Mouse (Mus musculus): ENCODE data around the gene Arpc2. TPM values are rescaled to one million over a fixed set of nuclear protein-coding genes. Genes with fewer than 3 reads are reported as not detected.

Arpc2 gene
- polyA plus RNA-seq, 1 experiment from 2014 or later, result 341 TPM

- H3K36me3 ChIP-seq (ENCODE audit: control insufficient read depth, insufficient read depth, low read length), result no peaks in the 10 kb centered on the region
- no peak for ATAC-seq
- H3K4me2 ChIP-seq (ENCODE audit: low read length), result no peak overlapping the region
- no CpG with 5 or more reads among the region's 1 CpGs for WGBS
- no peaks in the 10 kb centered on the region for H3K9me3 ChIP-seq (replicated peaks; ENCODE audit: control insufficient read depth, low read length)
- no peak for DNase-seq (ENCODE audit: low spot score)
- no peaks in the 10 kb centered on the region for H3K27me3 ChIP-seq (replicated peaks; ENCODE audit: control insufficient read depth, insufficient read depth, low read length)
- H3K4me3 ChIP-seq (ENCODE audit: low read depth, low read length), result no peak overlapping the region
- no peaks in the 10 kb centered on the region for H3K4me1 ChIP-seq (ENCODE audit: control insufficient read depth, insufficient read depth, low read length)
- H3K9ac ChIP-seq (ENCODE audit: low read length), result no peak overlapping the region
- H3K27ac ChIP-seq (ENCODE audit: low read depth, low read length), result no peak overlapping the region
These were observed 4.9 kb upstream of the Arpc2 start for GRCm38 (mm10) chr1:74230992-74231391.

- Histone ChIP-seq H3K9ac (ENCODE audit: low read length) (peak overlapping the region; percentile 93), H3K27me3 (replicated peaks; ENCODE audit: control insufficient read depth, insufficient read depth, low read length) (no peaks in the 10 kb centered on the region), H3K9me3 (replicated peaks; ENCODE audit: control insufficient read depth, low read length) (no peaks in the 10 kb centered on the region), H3K36me3 (ENCODE audit: control insufficient read depth, insufficient read depth, low read length) (no peaks in the 10 kb centered on the region), H3K4me2 (ENCODE audit: low read length) (peak overlapping the region; percentile 82), H3K27ac (ENCODE audit: low read depth, low read length) (peak overlapping the region; percentile 85), H3K4me3 (ENCODE audit: low read depth, low read length) (peak overlapping the region; percentile 93), H3K4me1 (ENCODE audit: control insufficient read depth, insufficient read depth, low read length) (peaks cover 22% of the 10 kb centered on the region)
- WGBS, result under 1% methylated on average over 46 of the region's 57 CpGs
- DNase-seq (ENCODE audit: low spot score) (peak; percentile 14), ATAC-seq (peak; percentile 84)
These were observed 870 bp downstream of the Arpc2 start for GRCm38 (mm10) chr1:74236590-74237317.

GRCm38 (mm10) chr1:74237671-74238070 is 1.8 kb downstream of the Arpc2 start:
- no peaks in the 10 kb centered on the region for H3K36me3 ChIP-seq (ENCODE audit: control insufficient read depth, insufficient read depth, low read length)
- peaks cover 22% of the 10 kb centered on the region for H3K4me1 ChIP-seq (ENCODE audit: control insufficient read depth, insufficient read depth, low read length)
- WGBS, result 49% methylated on average over 5 of the region's 5 CpGs
- no peak for ATAC-seq
- no peak for DNase-seq (ENCODE audit: low spot score)
- H3K27me3 ChIP-seq (replicated peaks; ENCODE audit: control insufficient read depth, insufficient read depth, low read length), result no peaks in the 10 kb centered on the region
- no peak overlapping the region for H3K27ac ChIP-seq (ENCODE audit: low read depth, low read length)
- H3K9me3 ChIP-seq (replicated peaks; ENCODE audit: control insufficient read depth, low read length), result no peaks in the 10 kb centered on the region
- peak overlapping the region; percentile 93 for H3K4me3 ChIP-seq (ENCODE audit: low read depth, low read length)
- peak overlapping the region; percentile 82 for H3K4me2 ChIP-seq (ENCODE audit: low read length)
- H3K9ac ChIP-seq (ENCODE audit: low read length), result peak overlapping the region; percentile 93

GRCm38 (mm10) chr1:74238136-74238535 is 2.3 kb downstream of the Arpc2 start:
- H3K4me3 ChIP-seq (ENCODE audit: low read depth, low read length), result peak overlapping the region; percentile 93
- peak overlapping the region; percentile 93; the same call in 1 of the 2 replicates for H3K9ac ChIP-seq (ENCODE audit: low read length)
- no peaks in the 10 kb centered on the region for H3K9me3 ChIP-seq (replicated peaks; ENCODE audit: control insufficient read depth, low read length)
- H3K27me3 ChIP-seq (replicated peaks; ENCODE audit: control insufficient read depth, insufficient read depth, low read length), result no peaks in the 10 kb centered on the region
- no peaks in the 10 kb centered on the region for H3K36me3 ChIP-seq (ENCODE audit: control insufficient read depth, insufficient read depth, low read length)
- no peak for DNase-seq (ENCODE audit: low spot score)
- ATAC-seq, result no peak
- WGBS, result 70% methylated on average over 1 of the region's 1 CpGs
- H3K4me2 ChIP-seq (ENCODE audit: low read length), result peak overlapping the region; percentile 82
- H3K27ac ChIP-seq (ENCODE audit: low read depth, low read length), result no peak overlapping the region
- H3K4me1 ChIP-seq (ENCODE audit: control insufficient read depth, insufficient read depth, low read length), result peaks cover 22% of the 10 kb centered on the region

GRCm38 (mm10) chr1:74239162-74239561 is 3.3 kb downstream of the Arpc2 start:
- Histone ChIP-seq H3K27me3 (replicated peaks; ENCODE audit: control insufficient read depth, insufficient read depth, low read length) (no peaks in the 10 kb centered on the region), H3K4me1 (ENCODE audit: control insufficient read depth, insufficient read depth, low read length) (peaks cover 22% of the 10 kb centered on the region), H3K27ac (ENCODE audit: low read depth, low read length) (no peak overlapping the region), H3K4me3 (ENCODE audit: low read depth, low read length) (no peak overlapping the region), H3K36me3 (ENCODE audit: control insufficient read depth, insufficient read depth, low read length) (no peaks in the 10 kb centered on the region), H3K9ac (ENCODE audit: low read length) (peak overlapping the region; percentile 23; the same call in 1 of the 2 replicates), H3K9me3 (replicated peaks; ENCODE audit: control insufficient read depth, low read length) (no peaks in the 10 kb centered on the region), H3K4me2 (ENCODE audit: low read length) (peak overlapping the region; percentile 16; the same call in 1 of the 2 replicates)
- ATAC-seq (no peak), DNase-seq (ENCODE audit: low spot score) (no peak)
- WGBS, result 63% methylated on average over 7 of the region's 7 CpGs

GRCm38 (mm10) chr1:74239618-74240017 is 3.7 kb downstream of the Arpc2 start:
- ATAC-seq (no peak), DNase-seq (ENCODE audit: low spot score) (no peak)
- H3K4me1 ChIP-seq (ENCODE audit: control insufficient read depth, insufficient read depth, low read length), result peaks cover 22% of the 10 kb centered on the region
- WGBS, result 59% methylated on average over 11 of the region's 11 CpGs
- H3K4me2 ChIP-seq (ENCODE audit: low read length), result peak overlapping the region; percentile 16; the same call in 1 of the 2 replicates
- no peaks in the 10 kb centered on the region for H3K36me3 ChIP-seq (ENCODE audit: control insufficient read depth, insufficient read depth, low read length)
- H3K27me3 ChIP-seq (replicated peaks; ENCODE audit: control insufficient read depth, insufficient read depth, low read length), result no peaks in the 10 kb centered on the region
- H3K4me3 ChIP-seq (ENCODE audit: low read depth, low read length), result no peak overlapping the region
- H3K9ac ChIP-seq (ENCODE audit: low read length), result peak overlapping the region; percentile 23; the same call in 1 of the 2 replicates
- no peaks in the 10 kb centered on the region for H3K9me3 ChIP-seq (replicated peaks; ENCODE audit: control insufficient read depth, low read length)
- H3K27ac ChIP-seq (ENCODE audit: low read depth, low read length), result no peak overlapping the region

- H3K27me3 ChIP-seq (replicated peaks; ENCODE audit: control insufficient read depth, insufficient read depth, low read length), result no peaks in the 10 kb centered on the region
- H3K27ac ChIP-seq (ENCODE audit: low read depth, low read length), result no peak overlapping the region
- H3K4me2 ChIP-seq (ENCODE audit: low read length), result no peak overlapping the region
- no peak overlapping the region for H3K4me3 ChIP-seq (ENCODE audit: low read depth, low read length)
- DNase-seq (ENCODE audit: low spot score) (no peak), ATAC-seq (no peak)
- WGBS, result 72% methylated on average over 6 of the region's 6 CpGs
- no peak overlapping the region for H3K9ac ChIP-seq (ENCODE audit: low read length)
- peaks cover 22% of the 10 kb centered on the region for H3K4me1 ChIP-seq (ENCODE audit: control insufficient read depth, insufficient read depth, low read length)
- no peaks in the 10 kb centered on the region for H3K9me3 ChIP-seq (replicated peaks; ENCODE audit: control insufficient read depth, low read length)
- no peaks in the 10 kb centered on the region for H3K36me3 ChIP-seq (ENCODE audit: control insufficient read depth, insufficient read depth, low read length)
These were observed 4.4 kb downstream of the Arpc2 start for GRCm38 (mm10) chr1:74240311-74240710.

GRCm38 (mm10) chr1:74240832-74241231 is 4.9 kb downstream of the Arpc2 start:
- no peak overlapping the region for H3K9ac ChIP-seq (ENCODE audit: low read length)
- ATAC-seq, result no peak
- no peaks in the 10 kb centered on the region for H3K36me3 ChIP-seq (ENCODE audit: control insufficient read depth, insufficient read depth, low read length)
- no peak overlapping the region for H3K27ac ChIP-seq (ENCODE audit: low read depth, low read length)
- H3K4me1 ChIP-seq (ENCODE audit: control insufficient read depth, insufficient read depth, low read length), result peaks cover 22% of the 10 kb centered on the region
- H3K9me3 ChIP-seq (replicated peaks; ENCODE audit: control insufficient read depth, low read length), result no peaks in the 10 kb centered on the region
- WGBS, result 92% methylated on average over 4 of the region's 4 CpGs
- H3K4me3 ChIP-seq (ENCODE audit: low read depth, low read length), result no peak overlapping the region
- H3K27me3 ChIP-seq (replicated peaks; ENCODE audit: control insufficient read depth, insufficient read depth, low read length), result no peaks in the 10 kb centered on the region
- DNase-seq (ENCODE audit: low spot score), result no peak
- H3K4me2 ChIP-seq (ENCODE audit: low read length), result no peak overlapping the region

- 93% methylated on average over 2 of the region's 2 CpGs for WGBS
- no peaks in the 10 kb centered on the region for H3K9me3 ChIP-seq (replicated peaks; ENCODE audit: control insufficient read depth, low read length)
- peaks cover 25% of the 10 kb centered on the region for H3K36me3 ChIP-seq (ENCODE audit: control insufficient read depth, insufficient read depth, low read length)
- ATAC-seq (no peak), DNase-seq (ENCODE audit: low spot score) (no peak)
- H3K9ac ChIP-seq (ENCODE audit: low read length), result no peak overlapping the region
- no peaks in the 10 kb centered on the region for H3K4me1 ChIP-seq (ENCODE audit: control insufficient read depth, insufficient read depth, low read length)
- no peak overlapping the region for H3K27ac ChIP-seq (ENCODE audit: low read depth, low read length)
- no peak overlapping the region for H3K4me2 ChIP-seq (ENCODE audit: low read length)
- no peak overlapping the region for H3K4me3 ChIP-seq (ENCODE audit: low read depth, low read length)
- H3K27me3 ChIP-seq (replicated peaks; ENCODE audit: control insufficient read depth, insufficient read depth, low read length), result no peaks in the 10 kb centered on the region
These were observed 9.6 kb downstream of the Arpc2 start for GRCm38 (mm10) chr1:74245525-74245924.

Measured in forebrain, embryonic 14.5 days (tissue).